In the genomic region with DNA sequence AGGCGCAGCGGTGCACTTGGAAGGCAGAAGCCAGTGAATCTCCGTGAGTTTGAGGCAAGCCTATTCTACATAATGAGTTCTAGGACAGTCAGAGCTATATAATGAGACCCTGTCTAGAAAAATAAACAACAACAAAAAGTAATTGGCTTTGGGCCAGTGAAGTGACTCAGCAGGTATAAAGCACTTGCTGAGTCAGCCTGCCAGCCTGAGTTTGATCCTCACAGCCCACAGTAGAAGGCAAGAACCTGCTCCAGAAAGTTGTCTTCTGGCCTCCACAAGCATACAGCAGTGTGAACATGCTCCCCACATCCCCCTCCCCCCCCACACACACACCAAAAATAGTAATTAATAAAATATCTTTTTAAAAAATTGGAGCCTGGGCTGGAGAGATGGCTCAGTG, we compare ENCODE assay signal across 15 mouse cellular contexts. TPM values are rescaled to one million over a fixed set of nuclear protein-coding genes. Genes with fewer than 3 reads are reported as not detected.
DNase-seq lines count a peak whose midpoint lies in the region; ATAC-seq and TF ChIP-seq lines count a peak whose summit lies in the region.
"Had no signal": no experiment of that assay in that cellular context is flagged by ENCODE, and none has a peak within 500 bp of the region (broad histone marks: within the 10 kb centered on the region; RNA-seq: fewer than 3 reads in every experiment).

No protein-coding gene starts in this region.

- no peak overlapping the region for H3K9ac ChIP-seq in heart, embryonic 13.5 days
- H3K9ac ChIP-seq in liver, embryonic 13.5 days, result no peak overlapping the region
- H3K9ac ChIP-seq: lung, embryonic 15.5 days had no signal

- H3K27ac ChIP-seq in heart, embryonic 13.5 days (replicated peaks), result no peak overlapping the region
- H3K27ac ChIP-seq in liver, embryonic 13.5 days, result peak overlapping the region; percentile 67
- H3K27ac ChIP-seq: heart, adult 2 months; lung, embryonic 15.5 days had no signal

- peaks cover 15% of the 10 kb centered on the region for H3K79me3 ChIP-seq in C2C12 (ENCODE audit: low read depth)

- intact Hi-C loops in heart, postnatal 36 days (cut with DNase I), result no loop called here
- intact Hi-C loops in left cerebral cortex, postnatal 36 days (cut with DNase I), result no loop called here

- no peak overlapping the region for H3ac ChIP-seq in C2C12 (ENCODE audit: control insufficient read depth, insufficient read length, low read depth)

- WGBS in heart, embryonic 13.5 days, result 95% methylated on average over 3 of the region's 3 CpGs
- WGBS in liver, embryonic 13.5 days (ENCODE audit: insufficient replicate concordance), result 92% methylated on average over 3 of the region's 3 CpGs

- H3K4me2 ChIP-seq in heart, embryonic 13.5 days, result no peak overlapping the region
- no peak overlapping the region for H3K4me2 ChIP-seq in liver, embryonic 13.5 days
- H3K4me2 ChIP-seq: lung, embryonic 15.5 days had no signal

- no peak overlapping the region for H3K4me3 ChIP-seq in heart, embryonic 13.5 days
- no peak overlapping the region for H3K4me3 ChIP-seq in C2C12 (ENCODE audit: insufficient read depth, poor library complexity, severe bottlenecking)
- H3K4me3 ChIP-seq in liver, embryonic 13.5 days (replicated peaks), result no peak overlapping the region
- H3K4me3 ChIP-seq: heart, adult 2 months; lung, embryonic 15.5 days had no signal

- TF ChIP-seq CTCF in C2C12 (IDR thresholded peaks at IDR 0.05; ENCODE audit: control insufficient read depth, insufficient read depth, insufficient read length), result no peak

- H3K79me2 ChIP-seq in C2C12 (ENCODE audit: control insufficient read depth, insufficient read depth), result peaks cover 40% of the 10 kb centered on the region

- no peaks in the 10 kb centered on the region for H3K9me3 ChIP-seq in heart, embryonic 13.5 days
- H3K9me3 ChIP-seq in liver, embryonic 13.5 days (replicated peaks), result no peaks in the 10 kb centered on the region
- H3K9me3 ChIP-seq: lung, embryonic 15.5 days had no signal

- H3K4me1 ChIP-seq in heart, embryonic 13.5 days, result 0 out of 2 replicates have a peak, but pooled peaks cover 4% of the 10 kb centered on the region
- peaks cover 10% of the 10 kb centered on the region for H3K4me1 ChIP-seq in liver, embryonic 13.5 days (replicated peaks)
- H3K4me1 ChIP-seq: lung, embryonic 15.5 days had no signal

- ATAC-seq in heart, embryonic 13.5 days (ENCODE audit: extremely low read depth, insufficient number of reproducible peaks, low FRiP score, low TSS enrichment), result peak; percentile 58; the same call in 1 of the 2 replicates
- peak; percentile 74 for ATAC-seq in liver, embryonic 13.5 days (ENCODE audit: low read depth)
- ATAC-seq: activated CD4-positive, CD25-positive, alpha-beta regulatory T cell, adult 4 months had no signal

- peaks cover 9% of the 10 kb centered on the region; the same call in 1 of the 2 replicates for H3K36me3 ChIP-seq in heart, embryonic 13.5 days
- H3K36me3 ChIP-seq in C2C12 (ENCODE audit: control insufficient read depth, insufficient read depth), result peaks cover 19% of the 10 kb centered on the region
- 0 out of 2 replicates have a peak, but pooled peaks cover 3% of the 10 kb centered on the region for H3K36me3 ChIP-seq in liver, embryonic 13.5 days
- H3K36me3 ChIP-seq: lung, embryonic 15.5 days had no signal

- H3K27me3 ChIP-seq in heart, embryonic 13.5 days (replicated peaks), result no peaks in the 10 kb centered on the region
- H3K27me3 ChIP-seq in C2C12 (ENCODE audit: control insufficient read depth, insufficient read depth, insufficient read length), result no peaks in the 10 kb centered on the region
- no peaks in the 10 kb centered on the region for H3K27me3 ChIP-seq in liver, embryonic 13.5 days
- H3K27me3 ChIP-seq: lung, embryonic 15.5 days had no signal

- no peak for DNase-seq in heart, postnatal 36 days
- peak; percentile 27 for DNase-seq in R1 (ENCODE audit: low read depth, low spot score)
- DNase-seq in liver, embryonic 13.5 days, result peak; percentile 27
- DNase-seq in thymus, postnatal 0 days (ENCODE audit: low spot score), result no peak
- no peak for DNase-seq in left cerebral cortex, postnatal 36 days (ENCODE audit: low spot score in 2 of 2)
- DNase-seq in urinary bladder, postnatal 25 days (ENCODE audit: low spot score), result no peak
- DNase-seq: cerebellum, adult 9-11 months; heart, adult 2 months; layer of hippocampus, adult 9-11 months; thymus, adult 2 months had no signal

TF ChIP-seq in C2C12, 6 proteins besides CTCF, POLR2A, EP300 and RAD21:
- TF ChIP-seq MYOD1 (IDR thresholded peaks at IDR 0.05; ENCODE audit: control insufficient read depth, insufficient read length, low read depth), result no peak
- peak; percentile 58 for TF ChIP-seq FOSL1 (IDR thresholded peaks at IDR 0.05; ENCODE audit: insufficient read depth, low read length, poor library complexity, severe bottlenecking)

RNA-seq across cellular contexts. Expression of a gene that starts 45.3 kb away (rescaled TPM):
- 32.8 and 36.0 TPM in 2 replicates for polyA plus RNA-seq in heart, embryonic 13.5 days (2015; fragmentation: Nextera tagmentation; extraction: Ambion mirVana)
- total RNA-seq in heart, postnatal 36 days (2021), result 10 to 100 TPM; 27.8 to 28.8 TPM
- polyA plus RNA-seq in C2C12 (2012; fragmentation: generic; extraction: Trizol), result 14.9 TPM
- 17.1 and 18.7 TPM in 2 replicates for polyA plus RNA-seq in liver, embryonic 13.5 days (2015; fragmentation: Nextera tagmentation; extraction: Ambion mirVana)
- 33.5 and 39.3 TPM in 2 replicates for polyA plus RNA-seq in thymus, postnatal 0 days (2015; fragmentation: Nextera tagmentation; extraction: Ambion mirVana)
- total RNA-seq in left cerebral cortex, postnatal 36 days (2021), result 100 to 1,000 TPM in 1 of 2 experiments, 10 to 100 TPM in 1; 92.3 to 102 TPM

RNA-seq across cellular contexts. Expression of a gene that starts 57.0 kb away (rescaled TPM):
- 4.0 and 4.4 TPM in 2 replicates for polyA plus RNA-seq in heart, embryonic 13.5 days (2015; fragmentation: Nextera tagmentation; extraction: Ambion mirVana)
- 1 to 10 TPM in 1 of 2 experiments, under 1 TPM in 1; 0.46 to 1.2 TPM for total RNA-seq in heart, postnatal 36 days (2021)
- 0.27 TPM for polyA plus RNA-seq in C2C12 (2012; fragmentation: generic; extraction: Trizol)
- polyA plus RNA-seq in liver, embryonic 13.5 days (2015; fragmentation: Nextera tagmentation; extraction: Ambion mirVana), result not detected in 2 replicates
- 6.2 and 6.6 TPM in 2 replicates for polyA plus RNA-seq in thymus, postnatal 0 days (2015; fragmentation: Nextera tagmentation; extraction: Ambion mirVana)
- total RNA-seq in left cerebral cortex, postnatal 36 days (2021), result 1 to 10 TPM; 4.5 to 5.7 TPM

RNA-seq across cellular contexts. Expression of a gene that starts 59.1 kb away (rescaled TPM):
- 1.5 and 1.6 TPM in 2 replicates for polyA plus RNA-seq in heart, embryonic 13.5 days (2015; fragmentation: Nextera tagmentation; extraction: Ambion mirVana)
- total RNA-seq in heart, postnatal 36 days (2021), result under 1 TPM in 1 of 2 experiments, not detected in 1; 0.19 TPM
- polyA plus RNA-seq in C2C12 (2012; fragmentation: generic; extraction: Trizol), result 0.07 TPM
- 0.25 and 0.38 TPM in 2 replicates for polyA plus RNA-seq in liver, embryonic 13.5 days (2015; fragmentation: Nextera tagmentation; extraction: Ambion mirVana)
- 0.39 and 0.74 TPM in 2 replicates for polyA plus RNA-seq in thymus, postnatal 0 days (2015; fragmentation: Nextera tagmentation; extraction: Ambion mirVana)
- total RNA-seq in left cerebral cortex, postnatal 36 days (2021), result 100 to 1,000 TPM; 141 to 163 TPM
- total RNA-seq: heart, postnatal 25 days had no signal

Comparison
In these comparisons a context has a peak if more than half of its experiments do, and no peak if none do; other contexts are left out.
1. DNase-seq: peak in R1 (single experiment) and liver, embryonic 13.5 days (single experiment); none in heart, postnatal 36 days (0 of 2), thymus, postnatal 0 days (single experiment), left cerebral cortex, postnatal 36 days (0 of 2) and urinary bladder, postnatal 25 days (single experiment).